Mouse (Mus musculus): ENCODE measurements at regions not wholly inside any gene's neighbourhood (a gene's known extent, or its start where the extent isn't known, plus 50 kb on each side); places are given as distances from the start of the nearest gene placed in this dataset.

GRCm38 (mm10) chr10:120284785-120285184, 57.9 kb downstream of the Llph start:
- in situ Hi-C loops (cut with MboI, MseI), result no loop called here

- in situ Hi-C loops (cut with MboI, MseI), result loop anchor here (10.0 kb wide), 1 partner anchor 583 kb away; no protein-coding TSS in a partner anchor
These were observed 65.0 kb downstream of the Llph start for GRCm38 (mm10) chr10:120291912-120292311.

DNA sequence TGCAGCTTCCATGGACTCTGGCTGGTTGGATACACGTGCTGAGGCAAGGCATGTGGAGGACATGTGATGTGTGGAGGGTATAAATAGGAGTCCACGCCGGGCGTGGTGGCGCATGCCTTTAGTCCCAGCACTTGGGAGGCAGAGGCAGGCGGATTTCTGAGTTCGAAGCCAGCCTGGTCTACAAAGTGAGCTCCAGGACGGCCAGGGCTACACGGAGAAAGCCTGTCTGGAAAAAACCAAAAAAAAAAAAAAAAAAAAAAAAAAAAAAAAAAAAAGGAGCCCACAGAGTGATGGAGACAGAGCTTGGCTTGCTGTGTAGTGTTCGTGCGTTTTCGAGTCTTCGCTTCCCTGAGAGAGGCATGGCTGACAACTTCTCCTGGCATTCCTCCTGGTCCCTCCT, 66.5 kb downstream of the Llph start:
- in situ Hi-C loops (cut with MboI, MseI), result loop anchor here (10.0 kb wide), 1 partner anchor 581 kb away; no protein-coding TSS in a partner anchor

DNA sequence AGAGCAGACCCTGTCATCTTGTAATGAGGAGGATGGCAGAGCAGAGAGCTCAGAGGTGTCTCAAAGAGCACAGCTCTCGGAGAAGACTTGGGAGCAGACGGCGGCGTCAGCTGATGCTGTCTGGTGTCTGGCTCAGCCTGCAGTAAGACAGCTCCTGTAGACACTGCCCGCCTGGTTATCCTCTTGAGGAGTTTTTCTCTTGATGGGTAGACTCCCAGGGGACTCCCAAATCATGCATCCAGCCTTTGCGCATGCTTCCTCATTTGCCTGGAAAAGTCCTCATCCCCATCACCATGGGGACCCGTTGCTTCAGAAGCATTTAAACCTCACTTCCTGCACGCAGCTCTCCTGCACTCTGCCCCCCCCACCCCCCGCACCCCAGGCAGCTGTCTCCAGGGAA, 67.6 kb downstream of the Llph start:
- in situ Hi-C loops (cut with MboI, MseI), result loop anchor here (10.0 kb wide), 1 partner anchor 580 kb away; no protein-coding TSS in a partner anchor

DNA sequence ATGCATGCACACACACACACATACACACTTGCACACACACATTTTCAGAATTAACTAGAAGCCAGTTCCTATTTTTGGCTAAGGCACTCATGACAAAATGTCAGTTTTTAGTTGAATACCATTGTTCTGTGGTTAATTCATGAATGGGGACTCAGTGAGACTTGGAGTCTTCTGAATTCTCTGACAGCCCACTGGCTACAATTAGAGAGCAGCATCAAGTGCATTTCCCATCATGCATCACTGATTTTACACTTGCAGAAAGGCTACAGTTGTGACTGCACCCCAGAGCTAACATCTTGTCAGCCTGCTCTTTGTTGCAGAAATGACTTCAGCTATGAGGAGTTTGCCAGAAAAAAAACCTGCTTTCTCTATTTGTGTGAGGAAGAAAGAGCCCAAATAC, 70.4 kb downstream of the Llph start:
- in situ Hi-C loops (cut with MboI, MseI), result loop anchor here (10.0 kb wide), 1 partner anchor 577 kb away; no protein-coding TSS in a partner anchor

DNA sequence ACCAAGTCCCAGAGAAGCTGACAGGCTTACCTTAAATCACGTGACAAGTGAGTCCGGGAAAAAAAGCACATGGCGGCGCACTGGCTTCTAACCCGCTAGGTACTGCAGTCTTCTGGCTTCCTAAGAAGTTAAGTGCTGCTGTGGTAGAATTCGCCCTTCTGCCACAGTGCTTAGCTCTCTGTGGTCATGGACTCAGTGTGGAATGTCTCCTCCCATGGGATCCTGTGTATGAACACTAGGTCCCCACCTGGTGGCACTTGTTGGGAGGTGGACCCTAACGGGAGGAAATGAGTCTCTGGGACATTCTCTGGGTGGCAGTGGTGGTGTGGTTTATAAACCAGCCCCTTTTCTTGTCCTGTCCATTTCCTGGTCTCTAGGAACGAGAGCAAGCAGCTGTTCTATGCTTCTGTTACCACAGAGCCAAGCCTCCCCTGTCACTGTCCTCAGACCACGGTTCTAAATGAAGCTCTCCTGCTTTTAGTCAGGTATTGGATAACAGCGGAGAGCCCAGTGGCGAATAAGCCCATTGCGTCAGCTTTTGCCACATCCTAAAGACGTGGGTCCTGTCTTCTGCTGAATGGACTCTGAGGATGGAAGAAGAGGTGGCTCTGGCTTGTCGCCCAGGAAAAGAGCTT, 71.5 kb downstream of the Llph start:
- in situ Hi-C loops (cut with MboI, MseI), result loop anchor here (10.0 kb wide), 1 partner anchor 576 kb away; no protein-coding TSS in a partner anchor

GRCm38 (mm10) chr10:120306010-120306409, 79.1 kb downstream of the Llph start:
- in situ Hi-C loops (cut with MboI, MseI), result no loop called here

DNA sequence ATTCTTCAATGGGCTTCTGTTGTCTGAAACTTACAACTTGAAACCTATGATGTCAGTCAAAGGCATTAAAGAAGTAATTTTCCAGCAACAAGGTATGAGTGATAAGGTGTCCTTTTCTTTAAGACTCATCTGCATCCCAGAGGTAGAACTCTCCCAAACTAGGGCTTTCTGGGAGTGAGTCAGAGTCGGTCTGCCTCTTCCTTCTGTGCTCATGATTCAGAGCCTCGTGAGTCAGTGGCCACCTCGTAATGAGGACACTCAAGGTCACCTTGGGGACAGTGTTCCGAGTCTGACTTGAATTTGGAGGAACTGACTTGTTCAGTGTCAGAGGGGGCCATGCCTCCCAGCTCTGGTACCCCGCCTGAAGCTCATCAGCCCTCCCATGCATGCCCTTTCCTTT, 81.8 kb downstream of the Llph start:
- in situ Hi-C loops (cut with MboI, MseI), result no loop called here

Data from regulatory T cell (primary cell).